Mouse (Mus musculus): Measurements from ENCODE around the gene Nrxn1. TPM values are rescaled to one million over a fixed set of nuclear protein-coding genes. Genes with fewer than 3 reads are reported as not detected.

Gene Nrxn1
- polyA plus RNA-seq, 1 experiment: 2.4 TPM

DNA sequence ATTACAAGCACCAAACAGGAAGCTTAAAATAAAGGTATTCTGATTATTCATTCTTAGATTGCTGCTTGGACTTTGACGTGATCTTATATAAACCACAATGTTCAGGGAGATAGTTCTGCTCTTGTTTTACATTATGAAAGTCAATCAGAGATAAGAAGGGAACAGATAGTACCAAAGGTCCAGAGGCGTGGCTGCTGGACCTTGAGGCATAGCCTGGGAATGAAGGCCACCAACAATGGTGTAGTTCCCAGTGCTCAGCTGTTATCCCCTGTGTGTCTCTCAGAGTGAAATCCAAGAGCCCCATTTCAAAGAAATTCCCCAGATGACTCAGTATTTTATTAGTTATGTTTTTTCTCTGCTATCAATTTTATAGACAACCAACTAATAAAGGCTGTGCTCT, 294.2 kb downstream of the Nrxn1 start:
- WGBS: 64% methylated on average over 2 of the region's 2 CpGs
- no peak overlapping the region for H3K4me3 ChIP-seq (replicated peaks; ENCODE audit: extremely low read depth, low read depth, low read length)
- TF ChIP-seq POLR2A (IDR thresholded peaks at IDR 0.05; ENCODE audit: borderline replicate concordance, extremely low read depth, low read depth, low read length): no peak
- no peak for TF ChIP-seq CTCF (IDR thresholded peaks at IDR 0.05; ENCODE audit: insufficient read depth, low read length)
- no peak for DNase-seq
- H3K4me1 ChIP-seq (ENCODE audit: control insufficient read depth, insufficient read depth, low read length): no peaks in the 10 kb centered on the region

DNA sequence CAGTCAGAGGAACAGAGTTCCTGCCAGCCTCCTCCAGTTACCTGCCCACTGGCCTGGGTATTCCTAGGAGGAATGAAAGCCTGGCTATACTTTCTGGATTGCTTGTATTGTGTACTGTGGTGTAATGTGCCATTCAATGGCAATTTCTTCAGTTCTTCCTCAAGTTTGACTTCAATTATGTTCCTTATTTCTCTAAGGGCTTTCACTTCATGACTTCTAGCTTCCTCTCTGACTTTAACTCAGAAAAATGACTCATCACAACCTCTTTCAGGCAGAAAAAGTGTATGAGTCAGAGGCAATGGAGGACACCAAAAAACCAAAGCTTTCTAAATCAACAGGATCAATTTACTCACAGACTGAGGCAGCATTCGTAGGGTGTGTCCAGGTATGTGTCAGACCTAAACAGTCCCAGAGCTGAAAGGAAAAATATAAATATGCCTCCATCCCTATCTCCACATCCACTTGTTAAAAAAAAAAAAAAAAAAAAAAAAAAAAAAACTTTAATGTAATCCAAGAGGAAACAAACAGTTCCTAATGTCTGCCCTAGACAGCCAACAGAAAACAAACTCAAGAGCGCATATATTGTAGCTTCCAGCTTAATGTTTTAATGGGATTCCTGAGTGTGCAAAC, 295.1 kb downstream of the Nrxn1 start:
- TF ChIP-seq CTCF (IDR thresholded peaks at IDR 0.05; ENCODE audit: insufficient read depth, low read length): no peak
- no peak for TF ChIP-seq POLR2A (IDR thresholded peaks at IDR 0.05; ENCODE audit: borderline replicate concordance, extremely low read depth, low read depth, low read length)
- Histone ChIP-seq H3K4me1 (ENCODE audit: control insufficient read depth, insufficient read depth, low read length) (no peaks in the 10 kb centered on the region), H3K4me3 (replicated peaks; ENCODE audit: extremely low read depth, low read depth, low read length) (no peak overlapping the region)
- WGBS: 84% methylated on average over 2 of the region's 2 CpGs
- DNase-seq: no peak

GRCm38 (mm10) chr17:90796974-90797373, 295.9 kb downstream of the Nrxn1 start:
- WGBS: 71% methylated on average over 2 of the region's 2 CpGs
- TF ChIP-seq CTCF (IDR thresholded peaks at IDR 0.05; ENCODE audit: insufficient read depth, low read length): no peak
- TF ChIP-seq POLR2A (IDR thresholded peaks at IDR 0.05; ENCODE audit: borderline replicate concordance, extremely low read depth, low read depth, low read length): no peak
- DNase-seq: no peak
- no peaks in the 10 kb centered on the region for H3K4me1 ChIP-seq (ENCODE audit: control insufficient read depth, insufficient read depth, low read length)
- H3K4me3 ChIP-seq (replicated peaks; ENCODE audit: extremely low read depth, low read depth, low read length): no peak overlapping the region

- Histone ChIP-seq H3K4me1 (ENCODE audit: control insufficient read depth, insufficient read depth, low read length) (no peaks in the 10 kb centered on the region), H3K4me3 (replicated peaks; ENCODE audit: extremely low read depth, low read depth, low read length) (no peak overlapping the region)
- WGBS: 84% methylated on average over 3 of the region's 3 CpGs
- TF ChIP-seq POLR2A (IDR thresholded peaks at IDR 0.05; ENCODE audit: borderline replicate concordance, extremely low read depth, low read depth, low read length) (no peak), CTCF (IDR thresholded peaks at IDR 0.05; ENCODE audit: insufficient read depth, low read length) (no peak)
- DNase-seq: no peak
Measured at GRCm38 (mm10) chr17:90788491-90789127, 304.3 kb downstream of the Nrxn1 start.

GRCm38 (mm10) chr17:90788040-90788439, 304.8 kb downstream of the Nrxn1 start:
- no peak for TF ChIP-seq POLR2A (IDR thresholded peaks at IDR 0.05; ENCODE audit: borderline replicate concordance, extremely low read depth, low read depth, low read length)
- 75% methylated on average over 1 of the region's 1 CpGs for WGBS
- Histone ChIP-seq H3K4me1 (ENCODE audit: control insufficient read depth, insufficient read depth, low read length) (no peaks in the 10 kb centered on the region), H3K4me3 (replicated peaks; ENCODE audit: extremely low read depth, low read depth, low read length) (no peak overlapping the region)
- no peak for DNase-seq

DNA sequence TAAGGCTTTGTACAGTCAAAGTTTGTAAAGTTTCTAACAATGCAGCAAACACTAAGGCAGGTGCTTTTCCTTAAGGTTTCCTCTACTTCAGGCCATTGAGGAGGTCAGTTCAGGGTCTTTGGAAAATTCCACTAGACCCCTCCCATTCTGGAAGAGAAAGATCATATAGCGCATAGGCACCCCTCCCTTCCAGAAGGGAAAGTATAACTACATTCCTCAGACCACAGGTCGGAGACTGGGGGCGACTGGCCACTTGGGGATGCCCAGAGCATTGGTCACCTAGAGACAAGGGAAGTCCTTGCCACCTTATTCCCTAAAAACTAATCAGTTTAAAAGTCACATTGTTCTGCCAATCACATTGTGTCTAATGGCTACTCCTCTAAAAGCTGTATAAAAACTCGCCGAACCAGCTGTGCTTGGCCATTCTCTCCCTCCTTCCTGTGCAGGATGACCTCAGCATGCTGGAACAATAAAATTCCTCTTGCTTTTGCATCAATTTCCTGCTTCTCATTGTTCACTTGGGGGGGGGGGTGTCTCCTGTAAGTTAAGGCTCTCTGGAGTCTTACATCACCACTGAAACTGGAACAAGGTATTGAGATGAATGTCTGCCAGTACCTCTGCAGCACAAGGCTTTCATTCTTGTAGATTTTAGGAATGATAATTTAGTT, 305.6 kb downstream of the Nrxn1 start:
- Histone ChIP-seq H3K4me3 (replicated peaks; ENCODE audit: extremely low read depth, low read depth, low read length) (no peak overlapping the region), H3K4me1 (ENCODE audit: control insufficient read depth, insufficient read depth, low read length) (no peaks in the 10 kb centered on the region)
- DNase-seq: no peak
- 59% methylated on average over 5 of the region's 5 CpGs for WGBS
- no peak for TF ChIP-seq CTCF (IDR thresholded peaks at IDR 0.05; ENCODE audit: insufficient read depth, low read length)

GRCm38 (mm10) chr17:90780481-90780880, 312.4 kb downstream of the Nrxn1 start:
- 62% methylated on average over 1 of the region's 1 CpGs for WGBS
- H3K4me1 ChIP-seq (ENCODE audit: control insufficient read depth, insufficient read depth, low read length): no peaks in the 10 kb centered on the region
- TF ChIP-seq CTCF (IDR thresholded peaks at IDR 0.05; ENCODE audit: insufficient read depth, low read length): no peak
- no peak for TF ChIP-seq POLR2A (IDR thresholded peaks at IDR 0.05; ENCODE audit: borderline replicate concordance, extremely low read depth, low read depth, low read length)
- no peak for DNase-seq
- H3K4me3 ChIP-seq (replicated peaks; ENCODE audit: extremely low read depth, low read depth, low read length): no peak overlapping the region

GRCm38 (mm10) chr17:90775397-90775796, 317.5 kb downstream of the Nrxn1 start:
- Histone ChIP-seq H3K4me3 (replicated peaks; ENCODE audit: extremely low read depth, low read depth, low read length) (no peak overlapping the region), H3K4me1 (ENCODE audit: control insufficient read depth, insufficient read depth, low read length) (no peaks in the 10 kb centered on the region)
- no peak for DNase-seq
- TF ChIP-seq POLR2A (IDR thresholded peaks at IDR 0.05; ENCODE audit: borderline replicate concordance, extremely low read depth, low read depth, low read length) (no peak), CTCF (IDR thresholded peaks at IDR 0.05; ENCODE audit: insufficient read depth, low read length) (no peak)
- WGBS: 78% methylated on average over 3 of the region's 3 CpGs

- no peak for DNase-seq
- H3K4me1 ChIP-seq (ENCODE audit: control insufficient read depth, insufficient read depth, low read length): no peaks in the 10 kb centered on the region
- H3K4me3 ChIP-seq (replicated peaks; ENCODE audit: extremely low read depth, low read depth, low read length): no peak overlapping the region
- WGBS: 68% methylated on average over 3 of the region's 3 CpGs
- TF ChIP-seq POLR2A (IDR thresholded peaks at IDR 0.05; ENCODE audit: borderline replicate concordance, extremely low read depth, low read depth, low read length) (no peak), CTCF (IDR thresholded peaks at IDR 0.05; ENCODE audit: insufficient read depth, low read length) (no peak)
Measured at GRCm38 (mm10) chr17:90773233-90773632, 319.6 kb downstream of the Nrxn1 start.

GRCm38 (mm10) chr17:90768216-90768615, 324.7 kb downstream of the Nrxn1 start:
- DNase-seq: no peak
- 50% methylated on average over 1 of the region's 1 CpGs for WGBS
- Histone ChIP-seq H3K4me3 (replicated peaks; ENCODE audit: extremely low read depth, low read depth, low read length) (no peak overlapping the region), H3K4me1 (ENCODE audit: control insufficient read depth, insufficient read depth, low read length) (no peaks in the 10 kb centered on the region)
- TF ChIP-seq POLR2A (IDR thresholded peaks at IDR 0.05; ENCODE audit: borderline replicate concordance, extremely low read depth, low read depth, low read length) (no peak), CTCF (IDR thresholded peaks at IDR 0.05; ENCODE audit: insufficient read depth, low read length) (no peak)
